Mouse (Mus musculus) erythroid progenitor cell, adult 5-6 weeks (primary cell): ENCODE results near the gene Myo5c. TPM values are rescaled to one million over a fixed set of nuclear protein-coding genes. Genes with fewer than 3 reads are reported as not detected.

Experiments
- ATAC-seq: replicated peaks from 2 replicates; pipeline ENCODE4 v1.8.0; 2016; ENCODE audit warnings: moderate number of reproducible peaks, mild to moderate bottlenecking, moderate TSS enrichment, inconsistent platforms; ENCODE audit not compliant: poor library complexity, low FRiP score, severe bottlenecking
- total RNA-seq, 2 experiments: library from RNA; stranded (forward) in 1 of 2; stranded (reverse) in 1 of 2; fragments of 150-400 nt in 1 of 2; fragments of 186-747, 209-891 nt in 1 of 2; gene quantifications; 2 replicates each; pipeline versions ENCODE4 v1.2.3 to v1.2.4; 2015 to 2017; ENCODE audit warnings: low replicate concordance in 2 of 2

The Myo5c gene
- total RNA-seq (2015; ENCODE audit: low replicate concordance) (not detected in 2 replicates), total RNA-seq (2017; ENCODE audit: low replicate concordance) (not detected in 2 replicates)

- ATAC-seq: no peak
Measured at GRCm38 (mm10) chr9:75231841-75232746, at the start of gene Myo5c. Myo5c (plus strand) TSS chr9:75232020.

DNA sequence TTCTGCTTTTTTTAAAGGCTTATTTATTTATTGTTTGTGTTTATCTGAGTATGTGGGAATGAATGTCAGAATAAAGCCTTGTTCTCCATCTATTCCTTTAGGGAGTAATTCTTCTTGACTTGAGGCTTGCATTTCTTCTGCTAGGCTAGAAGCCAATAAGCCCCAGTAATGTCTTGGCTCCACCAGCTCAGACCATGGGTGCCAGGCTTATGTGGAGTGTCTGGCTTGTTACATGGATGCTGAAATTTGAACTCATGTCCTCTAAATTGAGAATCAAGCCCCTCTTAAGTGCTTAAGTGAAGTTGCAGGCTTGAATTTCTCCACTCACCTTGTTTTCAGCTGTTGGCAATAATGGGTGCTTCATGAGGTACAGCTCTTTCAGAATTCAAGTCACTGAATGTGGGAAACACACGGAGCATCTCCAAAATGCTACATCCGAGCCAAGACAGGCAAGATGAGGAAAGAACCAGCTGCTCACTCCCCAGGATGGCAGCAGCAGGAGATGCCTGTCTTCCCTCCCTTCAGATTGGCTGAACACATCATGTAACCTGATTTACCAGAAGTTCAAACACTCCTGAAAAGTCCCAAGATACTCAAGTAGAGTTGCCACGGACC lies 44.1 kb upstream of the Myo5c start:
- no peak for ATAC-seq

DNA sequence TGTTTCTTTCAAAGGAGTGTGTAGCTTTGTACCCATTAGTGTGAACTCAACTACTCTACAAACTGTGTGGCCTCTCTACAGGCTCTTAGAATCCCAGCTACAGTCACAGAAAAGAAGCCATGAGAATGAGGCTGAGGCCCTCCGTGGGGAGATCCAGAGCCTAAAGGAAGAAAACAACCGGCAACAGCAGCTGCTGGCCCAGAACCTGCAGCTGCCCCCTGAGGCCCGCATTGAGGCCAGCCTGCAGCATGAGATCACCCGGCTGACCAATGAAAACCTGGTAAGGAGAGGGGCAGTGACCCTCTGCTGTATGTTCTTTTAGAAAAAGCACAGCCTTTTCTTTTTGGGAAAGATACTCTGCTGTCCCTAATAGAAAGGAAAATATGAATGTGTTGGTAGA lies 38.0 kb upstream of the Myo5c start:
- no peak for ATAC-seq

- no peak for ATAC-seq
Measured at GRCm38 (mm10) chr9:75196335-75196734, 35.5 kb upstream of the Myo5c start.

DNA sequence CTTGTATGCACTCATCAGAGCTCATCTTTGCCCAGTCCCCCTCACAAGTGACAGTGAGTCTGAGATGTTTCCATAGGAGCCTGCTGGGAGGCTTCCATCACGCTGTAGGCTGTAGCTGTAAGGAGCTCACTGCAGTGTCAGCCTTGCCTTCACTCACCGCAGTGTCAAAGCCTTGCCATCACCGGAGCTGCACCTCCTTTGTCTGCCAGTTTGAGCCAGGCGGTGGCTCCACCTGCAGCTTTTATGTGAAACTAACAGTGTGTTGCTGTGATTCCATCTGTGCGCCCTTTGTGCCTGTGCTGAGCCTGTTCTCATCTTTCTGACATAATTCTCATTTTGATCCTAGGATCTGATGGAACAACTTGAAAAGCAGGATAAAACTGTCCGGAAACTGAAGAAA lies 34.5 kb upstream of the Myo5c start:
- no peak for ATAC-seq

- no peak for ATAC-seq
Measured at GRCm38 (mm10) chr9:75201506-75201905, 30.3 kb upstream of the Myo5c start.

- no peak for ATAC-seq
Measured at GRCm38 (mm10) chr9:75202036-75202435, 29.8 kb upstream of the Myo5c start.

DNA sequence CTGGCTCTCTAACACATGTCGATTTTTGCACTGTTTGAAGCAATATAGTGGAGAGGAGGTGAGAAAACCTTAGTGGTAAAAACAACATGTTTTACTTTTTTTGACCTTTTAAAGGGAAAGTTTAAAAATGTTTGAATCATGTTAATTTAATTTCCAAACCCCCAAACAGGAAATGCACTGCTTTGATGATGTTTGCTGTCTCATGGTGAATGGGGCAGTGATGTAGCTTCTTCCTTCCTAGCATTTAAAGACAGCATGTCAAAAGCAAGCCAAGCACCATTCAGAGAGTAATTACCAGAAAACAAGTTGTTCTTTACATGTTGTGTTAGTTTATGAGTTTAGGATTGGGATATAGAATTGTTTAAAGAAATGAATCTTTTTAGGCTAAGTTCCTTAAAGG lies 22.6 kb upstream of the Myo5c start:
- ATAC-seq: no peak

GRCm38 (mm10) chr9:75210269-75210668 lies 21.6 kb upstream of the Myo5c start:
- no peak for ATAC-seq

DNA sequence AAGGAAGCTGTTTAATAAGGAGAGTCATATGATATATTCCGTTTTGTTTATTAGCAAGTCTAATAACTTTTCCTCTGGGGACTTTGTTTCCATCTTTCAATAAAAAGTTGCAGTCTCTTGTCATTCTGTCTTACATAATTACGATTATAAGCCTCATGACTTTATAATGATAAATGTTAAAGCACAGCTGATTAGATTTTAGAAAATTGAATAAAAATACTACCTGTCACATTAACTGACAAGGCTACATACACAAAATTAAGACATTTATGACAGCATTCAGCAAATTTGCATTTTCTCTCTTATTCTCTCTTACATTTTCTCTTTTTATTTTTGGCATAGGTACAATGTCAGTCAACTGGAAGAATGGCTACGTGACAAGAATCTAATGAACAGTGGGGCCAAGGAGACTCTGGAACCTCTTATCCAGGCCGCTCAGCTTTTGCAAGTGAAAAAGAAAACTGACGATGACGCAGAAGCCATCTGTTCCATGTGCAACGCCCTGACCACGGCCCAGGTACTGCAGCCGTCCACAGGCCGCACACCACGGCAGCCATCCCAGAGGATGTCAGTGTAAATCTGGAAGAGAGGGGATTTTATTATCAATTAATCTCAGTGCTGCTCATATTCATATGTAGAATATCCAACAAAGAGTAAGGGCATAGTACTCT lies 16.9 kb upstream of the Myo5c start:
- no peak for ATAC-seq

GRCm38 (mm10) chr9:75219942-75220341 lies 11.9 kb upstream of the Myo5c start:
- no peak for ATAC-seq

DNA sequence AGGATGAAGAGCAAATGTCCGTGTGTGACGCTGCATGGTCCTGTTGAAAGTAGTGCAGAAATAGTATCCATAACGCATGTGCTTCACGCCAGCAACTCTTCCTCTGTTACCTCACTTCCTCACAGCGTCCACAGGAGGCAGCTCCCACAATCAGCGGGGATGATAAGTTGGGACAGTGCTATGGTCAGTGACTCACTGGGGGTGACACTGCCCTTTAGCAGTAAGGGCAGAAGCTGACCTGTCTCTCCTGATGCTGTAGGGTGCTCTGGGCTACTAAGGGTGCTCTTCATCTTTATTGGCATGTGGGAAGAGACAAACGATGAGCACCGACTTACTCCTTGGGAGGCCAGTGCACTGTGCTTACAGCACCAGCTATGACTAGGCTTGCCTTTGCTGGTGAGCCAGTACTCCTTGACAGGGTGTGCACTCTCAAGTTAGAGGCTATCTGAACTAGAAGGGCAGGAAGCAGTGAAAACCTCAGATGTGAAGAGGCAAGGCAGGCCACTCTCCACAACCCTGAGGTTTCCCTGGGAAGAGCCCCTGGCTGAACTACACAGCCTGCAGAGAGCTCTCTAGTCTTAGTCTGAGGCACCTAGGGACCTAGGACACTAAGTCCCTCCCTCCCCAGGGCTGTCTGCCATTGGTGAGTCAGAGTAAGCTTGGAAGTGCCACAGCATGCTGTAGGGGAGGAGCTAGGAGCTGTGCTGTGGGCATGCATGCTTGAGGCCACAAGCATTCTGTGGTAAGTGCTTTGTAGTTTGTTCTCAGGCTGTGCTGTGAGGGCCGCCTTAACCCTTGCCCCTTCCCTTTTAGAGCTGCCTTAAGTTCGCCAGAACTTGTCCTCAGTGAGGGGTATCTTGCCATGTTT lies 10.2 kb upstream of the Myo5c start:
- no peak for ATAC-seq

GRCm38 (mm10) chr9:75232860-75233259 lies 1.0 kb downstream of the Myo5c start:
- ATAC-seq: no peak

DNA sequence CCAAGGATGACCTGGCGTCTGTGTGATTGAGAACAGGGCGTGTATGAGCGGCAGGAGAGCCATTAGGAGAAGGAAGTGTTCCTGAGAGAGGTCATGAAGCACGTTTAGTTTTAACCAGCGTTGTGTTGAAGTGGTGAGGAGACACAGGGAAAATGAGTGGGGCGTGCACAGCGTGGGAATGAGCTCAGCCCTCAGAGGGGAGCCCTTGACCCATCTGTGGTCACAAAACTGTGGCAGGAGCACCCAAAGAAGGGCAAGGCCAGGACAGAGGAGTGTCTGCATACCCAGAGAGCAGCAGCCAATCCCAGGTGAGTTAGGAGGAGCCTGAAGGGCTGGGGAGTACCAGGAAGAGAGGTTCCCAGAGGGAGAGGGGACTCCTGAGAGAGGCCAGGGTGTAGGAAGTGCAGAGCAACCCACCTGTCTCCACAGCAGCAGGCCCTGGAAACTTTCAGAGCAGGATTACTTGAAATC lies 2.5 kb downstream of the Myo5c start:
- no peak for ATAC-seq

GRCm38 (mm10) chr9:75234983-75235627 lies 3.3 kb downstream of the Myo5c start:
- no peak for ATAC-seq

GRCm38 (mm10) chr9:75235696-75236095 lies 3.9 kb downstream of the Myo5c start:
- no peak for ATAC-seq

DNA sequence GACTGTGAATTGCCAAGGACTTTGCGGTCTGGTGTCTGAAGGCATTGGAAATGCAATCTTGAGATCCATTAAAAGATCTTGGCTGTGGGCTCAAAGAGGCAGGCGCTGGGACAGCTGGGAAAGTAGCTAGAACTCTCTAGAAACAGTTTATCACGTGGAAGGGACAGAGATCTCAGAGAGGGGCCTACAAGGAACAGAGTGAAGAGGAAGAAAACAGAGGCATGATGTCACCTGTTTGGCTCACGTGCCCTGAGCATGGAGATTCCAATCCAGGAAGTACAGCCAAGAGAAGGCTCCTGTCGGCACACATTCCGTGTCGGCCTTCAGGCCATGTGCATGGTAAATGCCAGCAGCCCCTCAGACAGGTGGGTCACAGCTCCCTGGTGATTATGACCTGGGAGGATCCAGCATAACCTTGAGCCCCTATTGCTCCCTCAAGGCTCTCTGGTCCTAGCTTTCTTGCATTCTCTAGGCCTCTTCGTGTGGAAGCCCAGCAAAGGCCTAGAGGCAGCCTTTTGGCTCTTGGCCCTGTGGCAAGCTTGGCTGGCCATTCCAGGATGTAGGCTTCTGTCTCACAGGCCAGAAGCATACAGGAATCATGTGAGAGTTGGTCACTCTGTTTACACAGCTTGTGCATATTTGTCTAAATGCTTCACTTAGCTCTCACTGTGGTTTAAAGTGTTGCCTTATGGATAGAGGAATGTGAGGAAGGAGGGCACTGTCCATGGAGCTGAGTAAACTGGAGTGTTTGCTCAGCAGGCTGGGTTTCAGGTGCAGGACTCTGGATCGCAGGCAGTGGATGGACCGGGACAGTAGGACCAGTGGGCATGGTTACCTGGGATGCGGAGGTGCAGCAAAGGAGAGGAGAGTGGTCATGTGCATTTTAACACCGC lies 4.8 kb downstream of the Myo5c start:
- no peak for ATAC-seq

DNA sequence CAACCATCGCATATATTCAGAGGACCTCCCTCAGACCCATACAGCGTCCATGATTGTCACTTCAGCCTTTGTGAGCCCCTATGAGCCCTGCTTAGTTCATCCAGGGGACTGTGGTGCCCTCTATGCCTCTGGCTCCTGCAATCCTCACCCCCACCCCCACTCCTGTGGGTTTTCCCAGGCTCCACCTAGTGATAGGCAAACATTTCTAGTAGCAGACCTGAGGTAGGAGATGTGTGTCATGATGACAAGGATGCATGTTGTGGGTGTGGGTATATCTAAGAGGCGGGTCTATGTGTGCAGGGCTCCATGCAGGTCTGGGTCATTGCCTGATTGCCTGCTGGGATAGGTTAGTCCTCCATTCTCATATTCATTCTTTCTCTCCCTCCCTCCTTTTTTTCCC lies 6.4 kb downstream of the Myo5c start:
- no peak for ATAC-seq
